Mouse (Mus musculus): ENCODE measurements around the gene Cog8. TPM values are rescaled to one million over a fixed set of nuclear protein-coding genes. Genes with fewer than 3 reads are reported as not detected.

The Cog8 gene
- total and polyA plus RNA-seq, 3 experiments: 27.0 to 27.2 TPM; not detected in 1

DNA sequence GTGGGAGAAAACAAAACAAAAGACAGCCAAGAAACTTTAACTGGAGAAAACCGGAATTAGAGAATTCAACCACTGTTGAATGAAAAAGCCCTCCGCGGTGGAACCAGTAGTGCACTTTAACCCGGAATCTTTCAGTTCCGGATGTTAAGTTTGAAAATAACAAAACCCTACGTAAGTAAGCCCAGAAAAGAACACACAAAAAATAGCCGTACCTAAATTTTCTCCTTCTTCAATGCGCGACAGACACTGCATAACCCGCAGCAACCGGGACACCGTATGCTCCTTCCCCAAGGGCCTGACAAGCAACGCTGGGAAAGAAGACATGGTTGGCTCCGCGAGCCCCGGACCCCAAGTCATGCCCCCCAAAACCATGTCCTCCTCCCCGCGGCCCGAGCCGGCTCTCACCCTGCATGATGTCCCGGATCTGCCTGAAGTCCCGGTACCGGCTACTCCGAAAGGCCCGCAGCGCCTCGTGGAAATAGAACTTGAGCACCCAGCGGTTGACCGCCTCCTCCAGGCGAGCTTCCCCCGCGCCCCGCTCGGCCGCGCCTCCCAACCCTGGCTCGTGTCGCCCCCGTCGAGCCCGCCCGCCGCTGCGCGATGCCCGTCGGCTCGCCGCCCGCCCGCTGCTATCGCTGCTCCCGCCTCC lies 39.4 kb upstream of the Cog8 start:
- Histone ChIP-seq H3K79me2 (ENCODE audit: control insufficient read depth, insufficient read depth, low read length, poor library complexity) (peaks cover 34% of the 10 kb centered on the region), H3K4me3 (ENCODE audit: control insufficient read depth in 1 of 2, insufficient read depth in 1 of 2, low read depth in 2 of 2, low read length in 2 of 2) (peak overlapping the region; percentile 92 to 97), H3K9me3 (replicated peaks; ENCODE audit: insufficient read depth, low read length) (no peaks in the 10 kb centered on the region), H3K36me3 (ENCODE audit: control insufficient read depth in 1 of 2, insufficient read depth in 2 of 2, low read length in 2 of 2) (peaks cover 4 to 10% of the 10 kb centered on the region in 2 experiments), H3K27me3 (ENCODE audit: control insufficient read depth in 1 of 2, insufficient read depth in 2 of 2, low read length in 2 of 2) (no peaks in the 10 kb centered on the region), H3K9ac (ENCODE audit: control insufficient read depth, low read depth, low read length, poor library complexity, severe bottlenecking) (peak overlapping the region; percentile 87), H3K27ac (ENCODE audit: control insufficient read depth, low read depth, low read length) (peak overlapping the region; percentile 92), H3K4me1 (ENCODE audit: control insufficient read depth in 1 of 2, insufficient read depth in 2 of 2, low read length in 2 of 2) (peaks cover 0 to 8% of the 10 kb centered on the region in 2 experiments; a peak in 2 of 4 replicates)
- no peak for TF ChIP-seq TCF12 (IDR thresholded peaks at IDR 0.05; ENCODE audit: low read depth, low read length)
- peak; percentile 86 for TF ChIP-seq SIN3A (IDR thresholded peaks at IDR 0.05; ENCODE audit: low read length)
- TF ChIP-seq ELF1 (IDR thresholded peaks at IDR 0.05; ENCODE audit: low read depth, low read length): 0 out of 2 replicates have a peak, but pooled peaks have one; percentile 16
- TF ChIP-seq RAD21 (IDR thresholded peaks at IDR 0.05; ENCODE audit: low read depth, low read length): no peak
- TF ChIP-seq USF1 (IDR thresholded peaks at IDR 0.05; ENCODE audit: low read depth, low read length): no peak
- TF ChIP-seq NELFE (IDR thresholded peaks at IDR 0.05; ENCODE audit: low read depth, low read length): no peak
- no peak for TF ChIP-seq KAT2A (conservative IDR thresholded peaks at IDR 0.05; ENCODE audit: low read depth, low read length)
- TF ChIP-seq TBP (IDR thresholded peaks at IDR 0.05; ENCODE audit: low read depth, low read length): peak; percentile 57; the same call in 1 of the 2 replicates
- no peak for TF ChIP-seq ZNF384 (IDR thresholded peaks at IDR 0.05; ENCODE audit: low read depth, low read length)
- TF ChIP-seq ZKSCAN1 (IDR thresholded peaks at IDR 0.05; ENCODE audit: low read depth, low read length): no peak
- no peak for TF ChIP-seq GATA1 (IDR thresholded peaks at IDR 0.05; ENCODE audit: low read depth, low read length)
- TF ChIP-seq POLR2AphosphoS2 (IDR thresholded peaks at IDR 0.05; ENCODE audit: low read length): no peak
- no peak for TF ChIP-seq MAFK (IDR thresholded peaks at IDR 0.05; ENCODE audit: borderline replicate concordance, low read depth, low read length)
- TF ChIP-seq BHLHE40 (IDR thresholded peaks at IDR 0.05; ENCODE audit: borderline replicate concordance, low read depth, low read length): no peak
- no peak for TF ChIP-seq ETS1 (IDR thresholded peaks at IDR 0.05; ENCODE audit: low read depth, low read length)
- no peak; the same call in 1 of the 2 replicates for TF ChIP-seq ZMIZ1 (IDR thresholded peaks at IDR 0.05; ENCODE audit: low read depth, low read length)
- TF ChIP-seq UBTF (IDR thresholded peaks at IDR 0.05; ENCODE audit: borderline replicate concordance, insufficient read depth, low read depth, low read length): peak; percentile 20; the same call in 1 of the 2 replicates
- TF ChIP-seq MAX (IDR thresholded peaks at IDR 0.05; ENCODE audit: low read length): no peak
- peak; percentile 79 for TF ChIP-seq HCFC1 (IDR thresholded peaks at IDR 0.05; ENCODE audit: low read depth, low read length)
- TF ChIP-seq POLR2A (IDR thresholded peaks at IDR 0.05; ENCODE audit: control insufficient read depth in 1 of 2, insufficient read depth in 1 of 2, low read depth in 1 of 2, low read length in 2 of 2, poor library complexity in 1 of 2): peak in 1 of 2 experiments; percentile 52; a peak in 1 of 4 replicates
- no peak for TF ChIP-seq CHD2 (IDR thresholded peaks at IDR 0.05; ENCODE audit: low read length)
- TF ChIP-seq MYC (IDR thresholded peaks at IDR 0.05; ENCODE audit: low read depth, low read length): peak; percentile 61; the same call in 1 of the 2 replicates
- TF ChIP-seq TAL1 (IDR thresholded peaks at IDR 0.05; ENCODE audit: low read length): no peak
- no peak for TF ChIP-seq MEF2A (IDR thresholded peaks at IDR 0.05; ENCODE audit: extremely low read depth, insufficient replicate concordance, low read depth, low read length, poor library complexity, severe bottlenecking)
- TF ChIP-seq ZC3H11A (IDR thresholded peaks at IDR 0.05; ENCODE audit: low read depth, low read length): no peak
- TF ChIP-seq RCOR1 (IDR thresholded peaks at IDR 0.05; ENCODE audit: low read depth, low read length): no peak
- no peak for TF ChIP-seq GABPA (IDR thresholded peaks at IDR 0.05; ENCODE audit: low read depth, low read length)
- peak; percentile 77 for DNase-seq (ENCODE audit: low read depth, low spot score)

Data from MEL (cell line).